Mouse (Mus musculus) ES-E14 (cell line): ENCODE results near the gene Adamtsl5. TPM values are rescaled to one million over a fixed set of nuclear protein-coding genes. Genes with fewer than 3 reads are reported as not detected.

Experiments used
- DNase-seq: peaks from one replicate; pipeline ENCODE4 v3.0.0-alpha.2; 2013; ENCODE audit warnings: low read depth, low spot score
- H3K27ac ChIP-seq: 2 replicates; pipeline ENCODE4 v1.5.1; 2012; ENCODE audit warnings: low read depth, mild to moderate bottlenecking, low read length, moderate library complexity, mixed read lengths; ENCODE audit not compliant: poor library complexity, insufficient read depth, severe bottlenecking
- H3K36me3 ChIP-seq: 2 replicates; pipeline ENCODE4 v1.6.1; 2012; ENCODE audit warnings: mild to moderate bottlenecking, low read length, moderate library complexity, mixed read lengths; ENCODE audit not compliant: control insufficient read depth, poor library complexity, insufficient read depth, severe bottlenecking
- H3K4me1 ChIP-seq, 2 experiments: fragments of 150-350 bp in 1 of 2; sonication (generic) in 1 of 2; 2 replicates each; pipeline ENCODE4 v1.6.1; 2012; ENCODE audit warnings: low read length in 2 of 2, mild to moderate bottlenecking in 1 of 2, mixed read lengths in 1 of 2; ENCODE audit not compliant: control insufficient read depth in 2 of 2, insufficient read depth in 2 of 2, poor library complexity in 1 of 2
- H3K4me3 ChIP-seq, 2 experiments: fragments of 150-350 bp in 1 of 2; sonication (generic) in 1 of 2; 2 replicates each; pipeline ENCODE4 v1.5.1; 2012; ENCODE audit warnings: low read length in 2 of 2, low read depth in 1 of 2, mild to moderate bottlenecking in 1 of 2, mixed read lengths in 1 of 2; ENCODE audit not compliant: insufficient read depth in 1 of 2, poor library complexity in 1 of 2, severe bottlenecking in 1 of 2
- H3K9ac ChIP-seq: 2 replicates; pipeline ENCODE4 v1.6.1; 2012; ENCODE audit warnings: low read depth, mild to moderate bottlenecking, low read length, mixed read lengths; ENCODE audit not compliant: poor library complexity, insufficient read depth, severe bottlenecking
- H3K9me3 ChIP-seq: fragments of 150-350 bp; sonication (generic); 2 replicates; pipeline ENCODE4 v1.6.1; 2012; ENCODE audit warnings: low read depth, mild to moderate bottlenecking, low read length; ENCODE audit not compliant: control insufficient read depth, insufficient read depth
- CHD2 ChIP-seq: IDR thresholded peaks from 2 replicates; pipeline ENCODE4 v1.6.1; 2014; ENCODE audit warnings: mild to moderate bottlenecking, low read depth, low read length, inconsistent platforms
- HCFC1 ChIP-seq: IDR thresholded peaks from 2 replicates; pipeline ENCODE4 v1.6.1; 2012; ENCODE audit warnings: low read length, inconsistent platforms, borderline replicate concordance; ENCODE audit not compliant: insufficient read depth
- MAFK ChIP-seq: IDR thresholded peaks from 2 replicates; pipeline ENCODE4 v1.6.1; 2014; ENCODE audit warnings: mild to moderate bottlenecking, low read depth, low read length, inconsistent platforms; ENCODE audit not compliant: insufficient read depth
- ZC3H11A ChIP-seq: IDR thresholded peaks from 2 replicates; pipeline ENCODE4 v1.6.1; 2012; ENCODE audit warnings: low read depth, mild to moderate bottlenecking, inconsistent platforms, low read length, borderline replicate concordance
- ZNF384 ChIP-seq: IDR thresholded peaks from 2 replicates; pipeline ENCODE4 v1.6.1; 2012; ENCODE audit warnings: low read depth, low read length, inconsistent platforms
- in situ Hi-C, 2 experiments: fragments of 600-800 bp; cut with MboI; formaldehyde crosslinking; loops; one replicate each; pipeline ENCODE4 v1.15.1; 2025; ENCODE audit warnings: low sequenced_read_pairs in 2 of 2, inconsistent platforms in 1 of 2; ENCODE audit not compliant: unreplicated experiment in 2 of 2
- total RNA-seq: library from RNA; depleted of rRNA; stranded (reverse); fragments of 300-350 nt; gene quantifications from 2 replicates; pipeline ENCODE4 v1.2.3, GENCODE M21; 2012

Adamtsl5 gene
- total RNA-seq, 1 experiment, result 2.4 TPM

DNA sequence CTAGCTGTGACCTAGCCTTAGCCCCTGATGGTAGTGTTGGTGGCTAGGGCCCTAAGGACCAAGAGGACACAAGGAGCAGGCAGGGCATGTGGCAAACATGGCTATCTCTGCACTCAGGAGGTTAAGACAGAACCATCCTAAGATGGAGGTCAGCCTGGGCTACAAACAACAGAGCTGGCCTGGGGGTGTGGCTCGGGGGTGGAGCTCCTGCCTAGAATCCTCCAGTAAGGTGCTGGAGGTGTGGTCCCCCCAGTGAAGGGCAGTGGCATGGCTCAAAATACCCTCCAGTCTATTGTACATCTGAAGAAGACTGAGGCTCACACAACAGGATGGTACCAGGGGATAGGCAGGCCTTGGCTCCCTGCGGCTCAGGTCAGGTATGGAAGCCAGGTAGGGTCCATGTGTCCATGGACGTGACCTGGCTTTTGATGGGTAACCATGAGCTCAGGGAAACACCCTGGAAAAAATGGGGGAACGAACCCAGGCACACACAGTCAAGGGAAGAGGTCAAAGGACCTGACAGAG lies 36.0 kb upstream of the Adamtsl5 start:
- H3K9ac ChIP-seq, result no peak overlapping the region
- DNase-seq, result no peak
- no peaks in the 10 kb centered on the region for H3K9me3 ChIP-seq
- peaks cover 5 to 38% of the 10 kb centered on the region in 2 experiments; a peak in 2 of 4 replicates for H3K4me1 ChIP-seq
- H3K4me3 ChIP-seq, result no peak overlapping the region
- TF ChIP-seq ZC3H11A (no peak), ZNF384 (no peak), MAFK (no peak), CHD2 (no peak), HCFC1 (no peak)
- no peak overlapping the region for H3K27ac ChIP-seq
- peaks cover 20% of the 10 kb centered on the region; the same call in 1 of the 2 replicates for H3K36me3 ChIP-seq
- in situ Hi-C loops, result no loop called here

GRCm38 (mm10) chr10:80383431-80383830 lies 35.2 kb upstream of the Adamtsl5 start:
- TF ChIP-seq ZNF384, result no peak
- peak; percentile 84 for TF ChIP-seq MAFK
- TF ChIP-seq CHD2, result no peak
- H3K9me3 ChIP-seq, result no peaks in the 10 kb centered on the region
- no peak overlapping the region for H3K4me3 ChIP-seq
- peaks cover 20% of the 10 kb centered on the region; the same call in 1 of the 2 replicates for H3K36me3 ChIP-seq
- H3K4me1 ChIP-seq, result peaks cover 5 to 34% of the 10 kb centered on the region in 2 experiments; a peak in 2 of 4 replicates
- in situ Hi-C loops, result no loop called here
- no peak overlapping the region for H3K9ac ChIP-seq
- H3K27ac ChIP-seq, result no peak overlapping the region
- no peak for DNase-seq

DNA sequence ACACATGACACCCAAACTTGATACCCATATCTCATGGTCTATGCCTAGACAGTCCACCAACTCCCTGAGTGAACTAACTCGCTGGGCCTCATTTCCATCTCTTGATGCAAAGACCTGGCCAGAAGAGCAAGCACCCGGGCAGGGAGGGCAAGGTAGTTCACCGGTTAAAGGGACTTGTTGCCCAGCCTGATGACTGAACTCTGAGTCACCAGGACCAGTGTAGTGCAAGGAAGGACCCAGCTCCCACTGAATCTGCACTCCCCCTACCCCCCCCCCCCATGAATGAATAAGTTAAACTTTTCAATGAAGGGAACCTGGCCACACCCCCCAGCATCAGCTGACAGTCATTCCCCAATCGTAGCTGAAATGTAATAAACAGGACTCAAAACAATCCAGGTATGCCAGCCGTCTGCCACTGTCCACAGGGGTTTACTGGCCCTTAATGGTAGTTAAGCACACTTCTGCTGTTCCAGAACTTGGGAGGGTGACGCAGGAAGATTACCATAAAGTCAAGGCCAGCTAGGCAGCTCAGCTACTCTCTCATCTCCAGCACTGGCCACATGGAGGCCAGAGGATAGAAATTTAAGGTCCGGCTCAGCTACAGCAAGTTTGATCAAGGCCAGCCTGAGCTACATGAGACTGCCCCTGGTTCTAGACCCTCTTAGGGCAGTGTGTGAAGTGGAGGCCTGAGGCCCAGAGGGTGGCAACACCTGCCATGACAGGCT lies 34.6 kb upstream of the Adamtsl5 start:
- no peak for DNase-seq
- H3K27ac ChIP-seq, result no peak overlapping the region
- no peaks in the 10 kb centered on the region for H3K9me3 ChIP-seq
- no peak overlapping the region; a peak in 1 of 4 replicates for H3K4me3 ChIP-seq
- peaks cover 3 to 30% of the 10 kb centered on the region in 2 experiments; a peak in 2 of 4 replicates for H3K4me1 ChIP-seq
- peaks cover 20% of the 10 kb centered on the region; the same call in 1 of the 2 replicates for H3K36me3 ChIP-seq
- in situ Hi-C loops, result no loop called here
- H3K9ac ChIP-seq, result no peak overlapping the region
- no peak for TF ChIP-seq HCFC1
- no peak for TF ChIP-seq ZC3H11A
- TF ChIP-seq MAFK, result no peak

GRCm38 (mm10) chr10:80377716-80378115 lies 29.5 kb upstream of the Adamtsl5 start:
- no peak overlapping the region for H3K27ac ChIP-seq
- in situ Hi-C loops, result loop anchor here in 1 of 2 experiments (10.0 kb wide), 1 partner anchor 203 kb away; the partner anchor contains the start of genes 1600002K03Rik and Efna2
- TF ChIP-seq ZNF384 (no peak), HCFC1 (no peak)

More at GRCm38 (mm10) chr10:80377716-80378115, 29.5 kb upstream of the Adamtsl5 start:
- H3K9me3 ChIP-seq, result no peaks in the 10 kb centered on the region
- no peak overlapping the region for H3K4me3 ChIP-seq
- peaks cover 16% of the 10 kb centered on the region; the same call in 1 of the 2 replicates for H3K36me3 ChIP-seq
- H3K9ac ChIP-seq, result no peak overlapping the region
- no peak for DNase-seq
- H3K4me1 ChIP-seq, result peaks cover 0 to 9% of the 10 kb centered on the region in 2 experiments; a peak in 1 of 4 replicates
